Mouse (Mus musculus) lung, embryonic 15.5 days (tissue): Measurements from ENCODE around the gene Mcur1. TPM values are rescaled to one million over a fixed set of nuclear protein-coding genes. Genes with fewer than 3 reads are reported as not detected.
A peak's percentile ranks its signal among the peaks of the same experiment; 100 is the strongest.

Source experiments
- ATAC-seq: fragments of 200-750 bp; cut with Nextera tagmentation; 2 replicates; pipeline ENCODE4 v1.8.0; 2017; ENCODE audit warnings: moderate number of reproducible peaks, borderline replicate concordance; ENCODE audit not compliant: low FRiP score, low TSS enrichment; ENCODE audit errors: extremely low read depth
- H3K27ac ChIP-seq: fragments of 300-500 bp; sonication (generic); 2 replicates; pipeline ENCODE4 v1.5.1; 2015; ENCODE audit warnings: moderate library complexity, mild to moderate bottlenecking, inconsistent platforms
- H3K27me3 ChIP-seq: fragments of 300-500 bp; sonication (generic); 2 replicates; pipeline ENCODE4 v1.6.1; 2015; ENCODE audit warnings: inconsistent platforms
- H3K36me3 ChIP-seq: fragments of 300-500 bp; sonication (generic); 2 replicates; pipeline ENCODE4 v1.6.1; 2015; ENCODE audit warnings: inconsistent platforms
- H3K4me1 ChIP-seq: fragments of 300-500 bp; sonication (generic); 2 replicates; pipeline ENCODE4 v1.6.1; 2015; ENCODE audit warnings: inconsistent platforms
- H3K4me2 ChIP-seq: fragments of 300-500 bp; sonication (generic); 2 replicates; pipeline ENCODE4 v1.6.1; 2015; ENCODE audit warnings: inconsistent platforms, mild to moderate bottlenecking, moderate library complexity
- H3K4me3 ChIP-seq: fragments of 300-500 bp; sonication (generic); 2 replicates; pipeline ENCODE4 v1.5.1; 2015; ENCODE audit warnings: mild to moderate bottlenecking, inconsistent platforms
- H3K9ac ChIP-seq: fragments of 300-500 bp; sonication (generic); 2 replicates; pipeline ENCODE4 v1.6.1; 2015; ENCODE audit warnings: inconsistent platforms
- H3K9me3 ChIP-seq: fragments of 300-500 bp; sonication (generic); 2 replicates; pipeline ENCODE4 v1.6.1; 2016; ENCODE audit warnings: inconsistent platforms
- WGBS: fragments of 180-500 bp; shearing (Covaris S2); methylation state at CpG from one replicate; pipeline ENCODE4 v1.1.7; 2015; 5-methylcytosine and 5-hydroxymethylcytosine counted together
- polyA plus RNA-seq: library from polyadenylated mRNA; unstranded; fragments of >200 nt; fragmentation: Nextera tagmentation; extraction: Ambion mirVana; gene quantifications from 2 replicates; pipeline ENCODE4 v1.2.1, GENCODE M21; 2015

Gene Mcur1
- polyA plus RNA-seq, 1 experiment from 2014 or later, result 17.9 TPM

DNA sequence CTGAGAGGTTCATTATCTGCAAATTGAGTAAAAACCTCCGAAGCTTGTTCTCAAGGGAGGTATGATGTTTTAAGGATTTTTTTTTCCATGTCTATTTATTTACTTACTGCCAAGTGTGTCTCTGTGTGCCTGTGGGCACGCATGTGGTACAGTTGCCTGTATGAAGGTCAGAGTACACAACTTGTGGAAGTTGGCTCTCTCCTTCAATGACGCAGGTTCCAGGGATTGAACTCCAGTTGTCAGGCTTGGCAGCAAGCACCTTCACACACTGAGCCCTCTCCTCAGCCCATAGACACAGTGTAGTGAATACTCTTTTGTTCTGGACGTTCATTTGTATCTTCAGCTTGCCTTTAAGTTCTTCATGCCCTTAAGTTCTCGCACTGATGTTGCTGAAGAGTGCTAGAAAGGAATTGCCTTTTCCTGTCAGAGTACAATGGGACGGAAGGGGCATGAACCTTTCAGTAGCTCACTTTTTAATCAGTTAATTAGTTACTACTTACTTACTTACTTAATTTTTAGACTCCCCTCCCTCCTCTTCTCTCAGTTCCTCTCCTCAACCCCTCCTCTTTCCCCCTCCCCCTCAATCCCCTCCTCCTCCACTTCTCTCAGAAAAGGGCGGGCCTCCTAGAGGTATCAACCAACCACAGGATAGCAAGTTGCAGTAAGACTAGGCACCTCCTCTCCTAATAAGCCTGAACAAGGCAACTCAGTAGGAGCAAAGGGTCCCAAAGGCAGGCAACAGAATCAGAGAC, 60.1 kb downstream of the Mcur1 start:
- WGBS, result 49% methylated on average over 7 of the region's 7 CpGs
- Histone ChIP-seq H3K27ac (no peak overlapping the region), H3K36me3 (no peaks in the 10 kb centered on the region), H3K4me1 (peaks cover 19% of the 10 kb centered on the region), H3K9me3 (no peaks in the 10 kb centered on the region), H3K4me2 (no peak overlapping the region), H3K9ac (no peak overlapping the region), H3K27me3 (no peaks in the 10 kb centered on the region), H3K4me3 (no peak overlapping the region)
- ATAC-seq, result no peak

DNA sequence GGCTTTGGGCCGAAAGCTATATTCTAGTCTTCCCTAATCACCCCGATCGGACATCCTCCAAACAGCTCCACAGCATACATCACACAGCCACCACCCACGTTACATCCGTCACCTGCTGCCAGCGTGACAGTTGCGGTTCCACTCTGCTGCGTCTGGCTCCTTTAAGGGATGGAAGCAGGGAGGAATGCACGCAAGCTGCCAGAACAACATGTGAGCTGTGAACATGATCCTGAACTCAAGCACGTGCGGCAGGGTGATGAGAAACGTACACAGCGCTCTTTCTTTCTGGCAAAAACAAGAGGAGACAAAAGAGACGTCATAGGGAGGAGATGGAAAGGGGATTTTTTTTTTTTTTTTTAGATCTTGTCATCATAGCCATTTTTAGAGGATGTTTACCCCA, 61.1 kb downstream of the Mcur1 start:
- Histone ChIP-seq H3K4me3 (no peak overlapping the region), H3K36me3 (no peaks in the 10 kb centered on the region), H3K27ac (no peak overlapping the region), H3K9me3 (no peaks in the 10 kb centered on the region), H3K9ac (no peak overlapping the region), H3K4me2 (peak overlapping the region; percentile 16; the same call in 1 of the 2 replicates), H3K27me3 (no peaks in the 10 kb centered on the region), H3K4me1 (peaks cover 17% of the 10 kb centered on the region)
- 41% methylated on average over 14 of the region's 14 CpGs for WGBS
- no peak for ATAC-seq

DNA sequence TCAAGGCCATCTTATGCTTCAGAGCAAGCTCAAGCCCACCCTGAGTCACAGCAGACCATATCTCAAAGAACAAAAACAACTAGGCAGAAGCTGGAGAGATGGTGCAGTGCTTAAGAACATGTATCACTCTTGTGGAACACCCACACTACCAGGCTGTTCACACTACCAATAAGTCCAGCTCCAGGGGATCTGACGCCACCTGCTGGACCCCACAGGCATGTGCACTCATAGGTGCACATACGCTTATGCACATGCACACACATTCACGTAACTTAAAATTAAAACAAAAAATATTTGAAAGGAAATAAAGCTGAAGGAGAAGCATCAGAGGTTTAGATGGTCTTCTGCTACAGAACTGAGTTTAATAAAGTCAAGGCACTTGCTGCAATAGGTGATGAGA, 62.2 kb downstream of the Mcur1 start:
- H3K27ac ChIP-seq, result no peak overlapping the region
- H3K9ac ChIP-seq, result no peak overlapping the region
- H3K36me3 ChIP-seq, result no peaks in the 10 kb centered on the region
- no peak overlapping the region for H3K4me2 ChIP-seq
- WGBS, result 96% methylated on average over 3 of the region's 3 CpGs
- ATAC-seq, result no peak
- H3K4me3 ChIP-seq, result no peak overlapping the region
- peaks cover 14% of the 10 kb centered on the region; the same call in 1 of the 2 replicates for H3K4me1 ChIP-seq
- H3K9me3 ChIP-seq, result no peaks in the 10 kb centered on the region
- H3K27me3 ChIP-seq, result no peaks in the 10 kb centered on the region

DNA sequence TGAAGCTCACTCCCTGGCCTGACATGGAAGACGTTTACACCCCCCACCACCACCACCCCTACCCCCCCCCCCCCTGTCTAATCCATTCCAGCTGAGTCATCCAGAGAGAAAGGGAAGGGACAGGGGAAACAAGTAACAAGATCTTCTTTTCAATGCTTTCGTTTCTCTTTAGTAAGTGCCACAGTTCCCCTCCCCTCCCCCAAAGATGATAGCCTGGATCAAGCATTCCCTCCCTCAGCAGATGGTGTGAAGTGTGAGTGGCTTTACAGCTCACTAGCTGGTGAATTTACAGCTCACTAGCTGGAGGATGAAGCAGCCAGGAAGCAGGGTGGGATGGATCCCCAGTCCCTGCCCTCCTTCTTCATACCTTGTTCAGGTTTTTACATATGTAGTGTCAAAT, 63.3 kb downstream of the Mcur1 start:
- Histone ChIP-seq H3K4me1 (peaks cover 15% of the 10 kb centered on the region; the same call in 1 of the 2 replicates), H3K4me3 (no peak overlapping the region), H3K4me2 (no peak overlapping the region), H3K27me3 (no peaks in the 10 kb centered on the region), H3K9ac (no peak overlapping the region), H3K36me3 (no peaks in the 10 kb centered on the region), H3K9me3 (no peaks in the 10 kb centered on the region), H3K27ac (no peak overlapping the region)
- WGBS, result 23% methylated on average over 2 of the region's 2 CpGs
- ATAC-seq, result no peak

DNA sequence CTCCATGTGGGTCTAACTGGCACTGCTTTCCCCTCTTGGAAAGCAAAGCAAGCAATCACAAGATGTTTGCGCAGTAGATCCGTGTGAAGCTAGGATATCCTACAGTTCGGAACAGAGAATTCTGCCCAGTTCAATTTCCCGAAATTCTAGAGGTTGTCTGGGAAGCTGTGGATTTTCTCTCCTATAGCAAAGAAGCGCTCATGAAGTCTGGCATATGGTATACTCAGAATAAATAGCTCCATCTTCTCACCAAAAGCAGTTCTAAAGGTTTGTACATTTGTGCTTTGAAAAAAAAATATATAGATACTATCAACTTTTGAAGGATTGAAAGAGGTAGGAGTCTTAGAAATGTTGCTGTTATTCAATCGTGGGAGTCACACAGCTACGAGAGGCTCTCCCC, 64.3 kb downstream of the Mcur1 start:
- Histone ChIP-seq H3K27ac (no peak overlapping the region), H3K9me3 (no peaks in the 10 kb centered on the region), H3K4me2 (no peak overlapping the region), H3K4me3 (no peak overlapping the region), H3K27me3 (no peaks in the 10 kb centered on the region), H3K36me3 (no peaks in the 10 kb centered on the region), H3K9ac (no peak overlapping the region), H3K4me1 (peaks cover 15% of the 10 kb centered on the region; the same call in 1 of the 2 replicates)
- WGBS, result 88% methylated on average over 7 of the region's 7 CpGs
- no peak for ATAC-seq

DNA sequence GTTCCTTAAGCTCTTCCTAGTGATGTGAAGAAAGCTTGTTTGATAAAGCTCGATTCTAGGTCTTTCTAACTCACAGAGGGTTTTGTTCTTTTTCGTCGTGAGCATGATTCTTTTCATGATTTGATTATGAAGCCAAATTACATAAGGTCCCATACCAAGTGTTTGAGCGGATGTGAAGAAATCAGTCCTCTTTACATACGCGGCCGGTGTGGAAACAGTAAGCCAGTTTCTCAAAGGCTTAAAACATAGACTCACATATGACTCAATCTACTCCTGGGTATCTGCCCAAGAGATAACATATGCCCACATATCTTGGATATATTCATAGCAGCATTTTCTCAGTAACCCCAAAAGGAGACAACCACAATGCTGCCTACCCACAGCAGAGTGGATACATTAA, 66.3 kb downstream of the Mcur1 start:
- Histone ChIP-seq H3K9ac (no peak overlapping the region), H3K4me1 (0 out of 2 replicates have a peak, but pooled peaks cover 9% of the 10 kb centered on the region), H3K27me3 (no peaks in the 10 kb centered on the region), H3K4me2 (peak overlapping the region; percentile 36; the same call in 1 of the 2 replicates), H3K4me3 (no peak overlapping the region), H3K27ac (peak overlapping the region; percentile 52; the same call in 1 of the 2 replicates), H3K36me3 (no peaks in the 10 kb centered on the region), H3K9me3 (no peaks in the 10 kb centered on the region)
- no peak for ATAC-seq
- 77% methylated on average over 7 of the region's 7 CpGs for whole genome bisulfite sequencing

DNA sequence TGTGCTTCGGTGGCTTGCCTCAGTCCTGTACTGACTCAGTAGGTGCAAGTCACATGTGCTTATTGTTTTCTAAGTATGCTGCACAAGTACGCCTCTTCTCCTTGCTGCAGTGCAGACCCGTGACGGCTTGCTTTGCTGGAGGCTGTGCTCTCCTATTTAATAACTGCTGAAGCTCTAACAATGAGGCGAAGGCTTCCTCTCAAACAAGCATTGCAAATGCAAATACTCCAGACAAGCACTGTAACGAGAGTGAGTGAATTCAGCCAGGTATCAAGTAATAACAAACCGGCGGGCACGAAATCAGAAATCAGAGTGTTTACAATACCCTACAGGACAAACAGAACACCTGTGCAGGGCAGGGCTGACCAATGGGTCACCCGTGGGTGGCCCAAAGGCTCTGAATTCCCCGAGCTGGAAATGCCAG, 66.9 kb downstream of the Mcur1 start:
- Histone ChIP-seq H3K9ac (no peak overlapping the region), H3K36me3 (no peaks in the 10 kb centered on the region), H3K9me3 (no peaks in the 10 kb centered on the region), H3K4me3 (no peak overlapping the region), H3K4me1 (0 out of 2 replicates have a peak, but pooled peaks cover 7% of the 10 kb centered on the region), H3K27me3 (no peaks in the 10 kb centered on the region), H3K27ac (peak overlapping the region; percentile 52; the same call in 1 of the 2 replicates), H3K4me2 (peak overlapping the region; percentile 36)
- WGBS, result 52% methylated on average over 11 of the region's 11 CpGs
- peak; percentile 39; the same call in 1 of the 2 replicates for ATAC-seq

Other genes with a start within 250 kb of the Mcur1 start
- gene Sirt5, start 194.7 kb downstream of the Mcur1 start, polyA plus RNA-seq, result 21.7 and 22.5 TPM in 2 replicates
- gene Nol7, start 161.8 kb downstream of the Mcur1 start, polyA plus RNA-seq, result 137 and 145 TPM in 2 replicates
- 8.1 and 9.2 TPM in 2 replicates for gene Ranbp9, start 78.9 kb downstream of the Mcur1 start, polyA plus RNA-seq
- gene Rnf182, start 55.5 kb upstream of the Mcur1 start, polyA plus RNA-seq, result 3.4 and 4.7 TPM in 2 replicates
- gene Cd83, start 224.6 kb upstream of the Mcur1 start, polyA plus RNA-seq, result 12.9 and 15.1 TPM in 2 replicates